ENCODE assay signal across 11 mouse cellular contexts in the genomic region with DNA sequence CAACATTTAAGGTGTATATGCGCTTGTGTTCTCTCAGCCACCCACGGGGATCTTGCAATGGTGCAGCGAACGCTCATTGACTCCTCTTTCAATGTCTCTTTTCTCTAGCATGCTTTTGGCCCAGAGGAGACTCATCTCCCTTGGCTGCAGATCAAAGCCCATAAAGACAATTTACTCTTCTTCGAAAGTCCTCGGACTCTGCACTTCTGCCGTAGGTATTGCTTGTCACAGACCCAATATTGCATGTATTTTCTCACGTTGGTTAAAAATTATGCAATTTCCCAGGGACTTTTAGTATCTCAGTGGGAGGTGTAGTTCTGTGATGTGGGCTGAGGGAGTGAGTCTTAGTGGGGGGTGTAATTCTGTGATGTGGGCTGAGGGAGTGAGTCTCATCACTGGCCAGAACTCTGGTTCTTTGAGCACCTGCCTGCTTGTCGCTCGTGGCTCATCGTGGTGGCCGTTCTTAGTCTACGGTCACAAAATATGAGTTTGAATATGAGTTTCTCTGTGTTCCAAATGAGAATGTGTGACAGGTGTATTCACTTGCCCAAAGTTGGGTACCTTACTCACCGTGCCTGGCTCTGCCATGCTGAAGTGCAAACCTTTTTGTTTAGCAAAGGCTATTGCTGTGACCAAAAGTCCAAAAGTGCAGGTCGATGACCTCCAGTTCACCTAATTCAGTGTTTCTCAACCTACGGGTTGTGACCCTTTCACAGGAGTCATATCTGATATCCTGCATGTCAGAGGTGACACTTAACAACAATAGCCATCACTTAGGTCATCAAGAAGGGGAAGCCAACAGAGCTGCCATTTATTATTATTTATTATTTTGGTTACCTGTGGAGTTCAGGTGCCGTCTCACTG.
"Had no signal": no experiment of that assay in that cellular context is flagged by ENCODE, and none has a peak within 500 bp of the region (broad histone marks: within the 10 kb centered on the region; RNA-seq: fewer than 3 reads in every experiment).

No protein-coding gene starts in this region.

- H3K9me3 ChIP-seq: limb, embryonic 13.5 days; midbrain, embryonic 15.5 days; neural tube, embryonic 12.5 days had no signal

- H3K4me1 ChIP-seq: midbrain, embryonic 15.5 days had no signal

- H3K4me2 ChIP-seq: limb, embryonic 13.5 days; lung, embryonic 14.5 days; midbrain, embryonic 11.5 days; midbrain, embryonic 15.5 days; neural tube, embryonic 12.5 days had no signal

- H3K4me3 ChIP-seq: limb, embryonic 13.5 days; midbrain, embryonic 15.5 days; neural tube, embryonic 12.5 days had no signal

- H3K27me3 ChIP-seq: neural tube, embryonic 12.5 days had no signal

- H3K36me3 ChIP-seq: limb, embryonic 13.5 days; midbrain, embryonic 15.5 days; neural tube, embryonic 12.5 days had no signal

- ATAC-seq: intestine, embryonic 16.5 days; midbrain, embryonic 15.5 days had no signal

- H3K9ac ChIP-seq: limb, embryonic 13.5 days; lung, embryonic 14.5 days; midbrain, embryonic 15.5 days; neural tube, embryonic 12.5 days had no signal

- DNase-seq: left cerebral cortex, postnatal 4 days; lung, embryonic 14.5 days; lung, postnatal 10 days; lung, postnatal 4 days; thymus, adult 18-20 months; thymus, postnatal 14 days had no signal

- H3K27ac ChIP-seq: limb, embryonic 13.5 days; midbrain, embryonic 15.5 days; neural tube, embryonic 12.5 days had no signal
